Mouse (Mus musculus): ENCODE measurements around the gene Ubald1.

Ubald1 gene

DNA sequence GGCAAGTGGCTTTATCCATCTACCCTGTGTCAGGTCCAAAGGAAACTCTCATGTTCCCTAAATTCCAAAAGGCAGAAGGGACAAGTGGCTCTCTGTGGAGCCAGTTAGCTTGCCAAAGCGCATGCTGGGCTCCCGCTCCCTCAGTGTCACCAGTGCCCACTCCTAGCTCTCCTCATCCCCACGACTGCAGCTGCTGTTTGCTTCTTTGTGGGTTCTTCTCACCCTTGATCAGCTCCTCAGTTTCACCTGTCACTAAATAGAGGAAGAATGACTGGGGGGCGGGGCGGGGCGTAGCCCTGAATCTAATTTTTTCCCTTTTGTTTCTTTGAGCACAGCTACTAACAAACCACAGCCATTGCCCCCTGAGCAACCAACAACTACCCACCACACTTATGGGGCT lies 18.8 kb upstream of the Ubald1 start:
- no peak for DNase-seq (ENCODE audit: low read depth)

DNA sequence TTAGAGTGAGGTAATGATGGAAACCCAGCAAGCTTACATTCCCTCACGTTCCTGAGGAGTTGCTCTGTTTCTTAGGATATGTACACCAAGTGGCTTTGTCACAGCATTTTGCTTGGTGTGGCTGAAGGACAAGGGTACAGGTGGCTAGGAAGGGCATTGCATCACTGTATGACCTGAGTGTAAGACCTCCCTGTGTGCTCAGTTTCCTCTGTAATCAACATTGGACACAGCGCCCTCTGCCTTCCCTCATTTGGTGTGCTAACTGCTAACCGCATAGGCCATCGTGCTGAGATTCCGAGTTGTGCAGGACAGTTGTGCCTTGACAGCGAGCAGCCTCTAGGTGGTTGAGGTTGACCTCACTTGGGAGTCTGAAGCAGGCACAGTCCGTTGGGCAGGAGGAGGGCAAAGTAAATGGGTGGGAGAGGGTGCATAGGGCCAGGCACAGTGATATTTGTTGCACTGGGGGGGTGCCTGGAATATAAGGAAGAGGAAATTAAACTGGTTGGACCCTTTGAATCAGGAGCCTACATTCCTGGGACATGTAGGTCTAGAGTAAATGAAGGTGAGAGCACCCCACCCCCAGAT lies 17.1 kb upstream of the Ubald1 start:
- no peak for DNase-seq (ENCODE audit: low read depth)

DNA sequence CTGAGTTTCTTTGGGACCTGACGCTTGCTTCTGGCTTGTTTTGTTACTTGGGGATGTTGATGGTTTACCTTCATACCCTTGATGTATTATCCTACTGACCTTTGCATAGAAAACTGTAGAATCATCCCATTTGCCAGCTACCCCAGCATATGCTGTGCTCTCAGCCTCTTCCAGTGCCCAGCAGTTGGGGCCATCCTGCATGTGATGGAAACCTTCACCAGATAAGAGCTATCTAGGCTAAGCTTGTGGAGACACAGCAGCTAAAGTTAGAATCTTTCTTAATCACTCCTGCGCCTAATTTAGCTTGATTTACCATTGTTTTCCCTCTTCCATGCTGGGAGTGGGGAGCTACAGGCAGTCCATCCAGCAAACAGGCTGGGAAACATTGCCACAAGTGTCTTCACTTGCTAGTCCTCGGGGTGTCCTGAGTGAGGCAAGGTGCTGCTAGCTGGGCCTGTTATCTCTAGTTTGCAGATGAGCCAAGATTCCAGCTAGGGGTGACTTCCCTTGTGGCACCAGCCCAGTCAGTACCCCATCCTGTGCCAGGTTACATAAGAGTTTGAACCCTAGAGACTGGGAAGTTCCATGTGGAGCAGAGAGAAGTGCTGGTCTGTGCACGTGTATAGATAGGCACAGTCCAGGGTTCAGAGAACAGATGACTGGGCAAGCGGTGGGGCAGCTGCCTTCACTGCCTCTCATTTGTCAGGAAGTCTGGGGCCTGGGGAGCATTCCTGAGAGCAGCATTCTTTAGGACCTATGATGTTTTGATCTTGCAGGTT lies 16.3 kb upstream of the Ubald1 start:
- no peak for DNase-seq (ENCODE audit: low read depth)

DNA sequence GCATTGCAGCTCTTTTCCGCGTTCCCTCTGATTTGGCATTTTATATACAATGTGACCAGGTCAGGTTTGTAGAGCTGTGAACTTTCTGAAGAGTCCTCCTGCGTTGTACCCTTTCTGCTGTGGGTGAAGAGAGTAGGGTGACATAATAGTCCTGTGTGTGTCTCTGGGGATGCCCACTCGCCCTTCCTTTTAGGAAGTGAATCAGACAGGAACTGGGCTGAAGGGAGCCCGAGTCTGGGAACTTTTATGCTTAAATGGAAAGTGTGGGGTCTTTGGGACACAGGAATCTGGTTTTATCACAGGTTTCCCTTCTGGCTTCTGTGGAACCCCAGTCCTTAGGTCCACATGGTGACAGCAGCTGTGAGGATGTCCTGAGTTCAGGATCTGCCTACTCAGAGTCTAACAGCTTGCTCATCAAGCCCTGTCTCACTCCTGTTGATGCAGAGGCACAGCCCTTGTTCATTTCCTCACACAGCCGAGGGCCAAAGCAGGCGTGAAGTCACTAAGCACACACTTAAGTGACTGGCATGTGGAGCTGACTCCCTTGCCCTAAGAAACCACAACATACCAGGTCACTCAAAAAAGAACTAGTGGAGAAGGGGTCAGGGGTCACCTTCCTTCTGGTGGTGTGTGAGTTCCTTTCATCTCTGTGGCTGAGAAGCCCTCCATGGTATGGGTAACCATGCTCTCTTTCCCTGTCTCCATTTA lies 14.2 kb upstream of the Ubald1 start:
- no peak for DNase-seq (ENCODE audit: low read depth)

DNA sequence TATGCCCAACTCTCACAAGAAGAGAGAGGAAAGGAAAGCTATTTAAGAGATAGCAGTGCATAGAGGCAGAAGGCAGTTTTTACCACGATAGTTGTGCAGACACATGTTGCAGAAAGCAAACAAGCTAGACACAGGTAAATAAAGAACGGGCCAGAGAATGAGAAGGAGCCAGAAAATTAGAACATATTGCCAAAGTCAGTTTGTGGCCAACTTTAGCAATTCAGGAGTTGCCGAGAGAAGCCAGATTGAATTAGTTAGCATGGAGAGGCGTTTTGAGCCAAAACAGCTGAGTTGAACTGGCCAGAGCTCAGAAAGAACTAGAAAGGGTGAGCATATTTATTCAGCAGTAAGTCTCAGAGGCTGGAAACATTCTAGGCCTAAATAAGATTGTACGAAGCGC lies 12.1 kb upstream of the Ubald1 start:
- DNase-seq (ENCODE audit: low read depth): no peak

DNA sequence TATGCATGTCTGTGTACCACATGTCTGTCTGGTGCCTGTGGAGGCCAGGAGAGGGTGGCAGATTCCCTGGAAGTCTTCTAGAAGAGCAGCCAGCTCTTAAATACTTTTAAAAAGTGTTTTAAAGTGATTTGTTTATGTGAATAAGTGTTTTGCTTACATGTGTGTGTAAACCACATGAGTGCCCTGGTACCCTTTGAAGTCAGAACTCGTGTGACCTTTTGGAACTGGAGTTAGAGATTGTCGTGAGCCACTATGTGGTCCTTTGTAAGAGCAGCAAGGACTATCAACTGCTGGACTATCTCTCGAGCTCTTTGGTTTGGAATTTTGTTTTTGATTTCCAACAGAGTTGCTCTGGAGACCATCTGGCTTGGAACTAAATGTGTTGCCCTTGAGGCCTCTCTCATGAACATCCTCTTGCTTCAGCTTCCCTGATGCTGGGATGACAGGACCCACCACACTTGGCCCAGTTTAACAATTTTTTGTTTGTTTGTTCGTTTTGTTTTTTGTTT lies 10.1 kb upstream of the Ubald1 start:
- DNase-seq (ENCODE audit: low read depth): no peak

DNA sequence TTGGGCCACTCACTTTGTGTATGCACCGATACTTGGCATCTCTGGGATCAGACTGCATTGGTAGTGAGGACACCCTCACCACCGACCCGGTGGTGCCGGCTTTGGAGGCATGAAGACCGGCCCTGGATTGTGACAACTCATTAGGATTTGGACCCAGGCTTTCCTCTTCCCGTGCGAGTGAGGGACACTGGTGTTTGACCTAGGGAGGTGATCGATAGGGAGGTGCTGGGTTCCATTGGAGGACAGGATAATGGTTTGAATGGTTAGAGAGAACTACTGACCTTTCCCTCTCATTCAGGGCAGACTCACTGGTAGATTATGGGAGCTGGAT lies 6.5 kb upstream of the Ubald1 start:
- DNase-seq (ENCODE audit: low read depth): no peak

DNA sequence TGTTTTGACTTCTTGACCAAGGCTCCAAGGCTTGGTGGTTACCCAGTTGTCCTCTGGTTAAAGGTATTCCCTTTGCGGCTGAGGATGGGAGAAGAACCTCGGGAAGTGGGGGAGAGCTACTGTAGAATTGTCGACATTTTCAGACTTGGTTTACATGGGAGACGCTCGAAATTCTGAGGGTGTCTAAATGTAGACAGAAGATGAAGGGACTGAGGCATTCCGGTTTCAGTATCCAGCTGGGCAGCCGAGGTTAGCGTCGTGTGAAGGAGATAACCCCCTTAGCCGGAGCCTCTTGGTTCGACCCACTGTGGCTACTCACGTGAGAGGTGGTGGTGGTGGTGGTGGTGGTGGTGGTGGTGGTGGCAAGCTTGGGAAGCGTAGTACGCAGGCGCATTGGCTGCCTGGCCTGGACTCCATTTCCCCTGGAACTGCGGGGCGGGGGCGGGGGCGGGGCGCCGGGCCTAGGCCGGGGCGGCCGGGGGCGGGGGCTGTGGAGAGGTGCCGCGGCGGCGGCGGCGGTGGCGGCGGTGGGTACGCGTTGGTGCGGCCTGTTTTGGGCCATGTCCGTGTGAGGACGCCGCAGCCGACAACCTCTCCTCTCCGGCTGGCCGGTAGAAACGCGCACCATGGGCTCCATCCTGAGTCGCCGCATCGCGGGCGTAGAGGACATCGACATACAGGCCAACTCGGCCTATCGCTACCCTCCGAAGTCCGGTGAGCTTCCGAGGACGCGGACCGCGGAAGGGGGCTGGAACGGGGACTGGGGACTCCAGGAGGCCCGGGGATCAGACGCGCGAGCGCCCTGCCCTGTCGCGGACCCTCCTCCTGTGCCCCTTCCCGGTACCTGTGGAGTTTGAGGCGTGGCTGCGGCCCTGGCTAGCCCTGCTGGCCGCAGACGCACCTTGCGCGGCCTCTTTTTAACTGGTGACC lies 5.9 kb upstream of the Ubald1 start, which contains the start of gene Mgrn1:
Gene Mgrn1, plus strand, starts transcription at position 490 of the 930 bp plus-strand sequence.
- peak; percentile 89 for DNase-seq (ENCODE audit: low read depth)

DNA sequence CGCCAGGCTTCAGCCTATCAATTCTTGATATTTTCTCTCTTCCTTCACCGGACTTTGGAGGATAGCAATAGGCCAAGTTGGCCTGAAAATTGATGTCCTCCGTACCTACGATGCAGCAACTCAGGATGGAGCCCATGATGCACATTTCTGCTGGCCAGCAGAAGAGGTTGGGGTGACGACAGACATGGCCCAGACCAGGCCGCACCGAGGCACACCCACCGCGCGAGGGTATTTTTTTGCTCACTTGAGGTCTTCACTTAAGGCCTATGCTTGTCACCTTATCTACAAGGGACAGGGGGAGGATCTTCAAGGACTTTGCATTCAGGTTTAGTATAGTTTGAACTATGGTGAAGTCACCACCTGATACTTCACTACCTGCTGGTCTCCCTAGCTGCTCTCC lies 4.8 kb upstream of the Ubald1 start:
- DNase-seq (ENCODE audit: low read depth): no peak

DNA sequence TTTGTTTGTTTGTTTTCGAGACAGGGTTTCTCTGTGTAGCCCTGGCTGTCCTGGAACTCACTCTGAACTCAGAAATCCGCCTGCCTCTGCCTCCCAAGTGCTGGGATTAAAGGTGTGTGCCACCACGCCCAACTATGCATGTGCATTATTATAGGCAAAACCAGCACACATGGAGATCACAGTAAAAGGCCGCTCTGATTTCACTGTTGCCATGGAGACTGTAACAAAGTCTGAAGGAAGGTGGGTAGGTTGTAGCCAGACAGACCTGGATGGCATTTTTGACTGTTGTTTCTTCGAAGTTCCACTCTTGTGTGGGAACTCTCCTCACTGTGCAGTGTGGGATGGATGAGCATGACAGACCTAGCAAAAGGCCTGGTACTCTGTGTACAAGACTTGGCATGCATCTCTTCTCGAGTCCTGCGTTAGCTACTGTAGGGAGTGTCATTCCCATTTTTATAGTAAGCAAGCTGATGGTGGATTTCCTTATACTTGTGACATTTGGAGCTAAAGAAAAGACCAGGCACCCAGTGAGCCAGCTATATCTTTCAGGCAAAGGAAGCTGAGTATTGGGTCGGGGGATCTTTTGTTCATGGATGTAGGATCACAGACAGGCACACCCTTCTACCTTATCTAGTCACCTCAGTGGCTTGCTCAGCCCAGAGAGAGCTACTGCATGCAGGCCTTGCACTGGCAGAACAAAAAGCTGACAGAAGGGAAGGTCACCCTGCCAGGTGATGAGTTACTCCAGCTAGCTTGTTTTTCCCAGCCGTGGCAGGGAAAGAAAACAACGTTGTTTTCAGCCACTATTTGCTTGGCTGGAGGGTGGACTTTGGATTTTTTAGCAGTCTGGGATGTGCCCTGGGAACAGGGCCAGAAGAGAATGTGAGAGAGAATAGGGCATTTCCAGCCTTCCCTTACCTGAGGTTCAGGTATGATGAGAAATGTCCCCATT lies 1.6 kb upstream of the Ubald1 start:
- DNase-seq (ENCODE audit: low read depth): peak; percentile 57

DNA sequence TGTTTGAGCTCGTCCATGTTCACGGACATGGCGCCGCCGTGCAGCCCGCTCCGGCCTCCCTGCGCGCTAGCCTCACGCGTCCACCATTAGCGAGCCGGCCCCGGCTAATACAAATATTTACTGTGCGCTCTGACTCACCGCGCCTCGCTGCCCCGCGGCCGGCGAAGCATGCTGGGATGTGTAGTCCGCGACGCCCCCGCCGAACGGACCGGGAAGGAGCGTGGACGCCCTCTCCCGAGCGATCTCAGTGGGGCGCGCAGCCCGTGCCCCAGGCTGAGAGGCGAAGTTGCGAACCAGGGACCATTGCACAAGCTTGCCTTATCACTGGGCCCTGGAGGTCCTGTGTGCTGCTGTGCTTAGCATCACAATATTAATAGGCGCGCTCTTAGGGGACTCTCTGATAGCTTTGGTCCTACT lies 399 bp downstream of the Ubald1 start:
- peak; percentile 90 for DNase-seq (ENCODE audit: low read depth)

DNA sequence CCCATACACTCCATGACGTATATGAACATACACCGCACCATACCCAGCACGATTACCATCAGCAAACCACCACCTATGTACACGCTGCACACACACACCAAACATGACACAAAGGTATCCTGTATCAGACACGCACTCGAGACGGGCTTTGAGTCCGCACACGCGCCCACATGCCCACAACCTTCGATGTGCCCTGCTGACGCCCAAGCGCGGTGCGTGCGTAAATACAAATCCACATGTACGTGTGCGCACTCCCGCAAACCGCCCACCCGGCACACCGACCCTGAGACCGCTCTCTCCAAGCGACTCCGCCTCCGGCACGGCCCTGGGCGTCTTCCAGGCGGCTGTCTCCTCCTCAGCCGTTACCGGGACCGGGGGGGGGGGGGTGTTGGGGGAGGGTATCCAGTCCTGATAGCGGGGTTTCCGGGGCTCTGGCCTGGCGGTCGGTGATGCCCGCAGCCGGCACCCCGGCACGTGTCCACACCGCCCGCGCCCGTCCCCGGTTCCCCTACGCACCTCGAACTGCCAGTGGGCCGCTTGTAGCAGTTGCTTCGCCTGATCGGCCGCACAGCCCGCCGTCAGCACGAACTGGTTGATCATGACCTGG lies 911 bp downstream of the Ubald1 start:
- peak; percentile 88 for DNase-seq (ENCODE audit: low read depth)

DNA sequence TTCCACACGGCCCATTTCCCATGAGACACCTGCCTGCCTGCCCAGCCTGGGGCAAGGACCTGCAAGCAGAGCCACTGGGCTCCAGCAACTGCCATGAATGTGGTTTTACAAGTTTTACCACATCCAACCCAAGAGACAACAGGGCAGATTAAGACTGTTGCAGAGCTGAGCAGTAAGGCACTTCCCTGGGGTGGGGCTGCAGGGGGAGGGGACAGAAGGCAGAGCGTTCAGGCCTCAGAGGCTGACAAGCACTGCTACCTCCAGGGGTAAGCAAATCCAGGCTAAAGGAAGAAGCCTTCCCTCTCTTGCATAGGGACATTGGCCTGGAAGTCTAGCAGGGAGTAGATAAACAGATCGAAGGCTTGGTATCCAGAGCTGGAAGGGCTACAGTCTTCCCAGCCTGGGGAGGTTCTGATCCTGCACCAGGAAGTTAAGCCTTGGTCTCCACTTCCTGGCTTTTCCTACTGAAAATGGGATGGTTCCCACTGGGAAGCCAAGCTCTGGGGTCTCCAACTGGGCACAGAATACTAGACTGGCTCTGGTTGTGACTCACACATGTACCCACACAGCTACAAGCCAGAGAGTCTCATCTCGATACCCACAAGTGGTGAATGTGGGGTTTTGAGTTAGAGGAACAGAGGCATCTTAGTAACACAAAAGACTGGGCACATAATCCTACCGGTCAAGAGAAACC lies 1.8 kb downstream of the Ubald1 start:
- DNase-seq (ENCODE audit: low read depth): peak; percentile 85

DNA sequence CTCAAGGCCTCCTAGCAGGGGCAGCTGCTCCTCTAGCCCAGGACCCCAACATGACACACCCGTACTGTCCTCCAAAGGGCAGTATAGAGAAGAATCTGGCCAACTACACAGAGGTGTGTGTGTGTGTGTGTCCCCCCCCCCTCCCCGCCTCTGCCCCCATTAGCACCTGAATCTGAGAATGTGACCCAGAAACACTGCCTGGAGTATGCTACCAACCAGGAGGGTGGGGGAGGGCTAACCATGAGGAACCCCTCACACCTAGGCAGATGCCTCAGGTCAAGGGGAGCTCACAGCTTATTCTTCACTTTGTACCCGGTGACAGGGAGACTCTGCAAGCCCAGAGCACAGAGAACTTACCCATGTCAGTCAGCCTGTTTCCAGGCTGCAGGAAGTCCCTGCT lies 2.4 kb downstream of the Ubald1 start:
- no peak for DNase-seq (ENCODE audit: low read depth)

DNA sequence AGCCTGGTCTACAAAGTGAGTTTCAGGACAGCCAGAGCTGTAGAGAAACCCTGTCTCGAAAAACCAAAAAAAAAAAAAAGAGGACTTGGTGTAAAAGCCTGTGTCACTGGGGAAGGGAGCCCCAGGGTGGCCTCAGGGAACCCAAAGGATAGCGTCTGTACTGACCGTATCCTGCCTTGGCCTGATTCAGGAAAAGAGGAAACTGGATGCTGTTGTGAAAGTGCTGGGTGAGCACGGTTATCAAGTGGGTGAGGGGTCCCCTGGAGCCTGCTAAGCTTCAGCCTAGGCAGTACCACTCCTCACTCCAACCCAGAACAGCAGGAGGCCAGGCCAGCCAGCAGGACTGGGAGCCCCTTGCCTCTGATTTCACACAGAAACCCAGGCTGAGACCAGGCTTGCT lies 2.9 kb downstream of the Ubald1 start:
- no peak for DNase-seq (ENCODE audit: low read depth)

DNA sequence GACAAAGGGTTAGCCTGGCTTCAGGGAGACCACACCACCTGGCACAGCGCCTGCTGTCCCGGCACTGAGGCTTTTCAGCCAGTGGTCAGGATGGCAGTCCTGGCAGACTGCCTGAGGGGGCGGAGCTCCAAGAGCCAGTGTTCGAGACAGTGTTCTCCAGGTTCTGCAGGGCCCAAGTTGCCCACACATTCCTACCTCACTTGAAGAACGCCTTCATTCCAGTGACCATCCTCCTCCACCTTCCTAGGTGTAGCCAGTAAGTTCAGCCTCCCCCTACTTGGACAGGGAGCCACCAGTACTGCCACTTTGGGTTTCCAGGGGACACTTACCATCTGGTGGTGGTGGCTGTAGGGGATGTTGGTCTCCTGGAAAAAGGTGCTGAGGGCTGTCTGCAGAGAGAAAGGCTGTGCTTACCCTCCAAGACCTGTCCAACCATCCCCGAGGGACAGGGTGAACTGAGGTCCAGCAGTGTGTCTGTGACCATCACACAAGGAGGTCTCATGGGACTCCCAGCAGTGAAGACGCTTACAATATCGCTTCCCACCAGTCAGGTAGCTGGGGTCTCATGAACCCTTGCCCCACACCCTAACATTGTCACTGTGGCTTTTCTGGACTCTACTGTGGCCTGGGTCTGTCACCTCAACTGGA lies 4.0 kb downstream of the Ubald1 start:
- DNase-seq (ENCODE audit: low read depth): no peak

DNA sequence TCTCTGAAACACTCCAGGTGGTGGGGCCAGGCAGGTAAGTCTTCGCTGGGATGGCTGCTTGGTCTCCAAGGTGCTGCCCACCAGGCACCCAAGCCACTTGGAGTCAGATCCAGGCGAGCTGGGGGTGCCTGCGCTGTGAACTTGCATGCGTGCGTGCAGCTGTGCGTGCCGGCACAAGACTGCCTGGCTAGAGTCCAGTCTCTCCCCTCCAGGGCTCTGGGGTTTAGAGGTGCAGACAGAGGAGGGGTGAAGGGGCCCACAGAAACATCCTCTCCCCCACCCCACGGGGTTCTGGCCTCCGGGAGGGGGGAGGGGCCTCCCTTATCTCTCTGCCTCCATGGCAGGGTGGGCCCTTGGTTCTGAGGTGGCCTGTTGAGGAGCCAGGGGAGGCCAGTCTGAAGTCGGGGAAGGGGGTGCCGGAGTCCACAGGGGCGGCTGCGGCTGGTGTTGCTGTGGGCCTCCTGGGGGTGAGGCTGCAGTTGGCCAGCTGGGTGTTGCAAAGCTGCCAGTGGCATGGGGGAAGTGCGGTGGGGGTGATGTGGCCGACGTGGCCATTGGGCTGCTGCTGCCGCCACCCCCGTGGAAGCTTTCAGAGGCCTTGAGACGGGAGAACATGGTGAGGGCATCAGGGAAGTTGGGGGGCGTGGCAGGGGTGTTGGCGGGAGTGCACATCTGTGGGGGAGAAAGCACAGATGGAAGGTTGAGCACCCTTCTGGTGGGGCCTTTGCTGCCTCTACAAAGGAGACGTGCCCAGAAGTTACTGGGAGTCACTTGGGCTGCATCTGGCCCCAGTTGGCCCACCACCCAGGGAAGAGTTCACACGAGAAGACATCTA lies 4.7 kb downstream of the Ubald1 start:
- no peak for DNase-seq (ENCODE audit: low read depth)

DNA sequence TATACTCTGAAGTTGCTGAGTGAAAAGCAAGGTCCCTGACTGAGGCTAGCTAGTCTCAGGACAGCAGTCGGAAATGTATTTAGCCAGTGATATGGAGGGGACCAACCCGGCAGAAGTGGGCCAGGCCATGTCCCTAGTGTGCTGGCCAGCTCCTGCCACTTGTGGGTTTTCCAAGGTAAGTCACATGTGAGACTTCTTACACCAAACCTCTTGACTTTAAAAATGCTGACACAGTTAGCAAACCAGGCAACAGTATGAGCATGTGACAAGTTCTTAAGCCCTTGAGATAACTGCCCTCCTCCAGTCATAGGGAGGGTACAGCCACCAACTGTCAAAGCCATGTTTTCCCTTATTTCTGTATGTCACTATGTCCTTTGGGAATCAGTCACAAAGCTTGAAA lies 8.2 kb downstream of the Ubald1 start:
- DNase-seq (ENCODE audit: low read depth): no peak
